Mouse (Mus musculus) cerebellum, adult 11-12 months (tissue): ENCODE measurements around the gene Ncs1.

Source experiments
- DNase-seq: peaks from one replicate; pipeline ENCODE4 v3.0.0; 2022

Ncs1 gene

GRCm38 (mm10) chr2:31246251-31246971, 788 bp downstream of the Ncs1 start:
- DNase-seq = peak; percentile 70

- peak; percentile 20 for DNase-seq
Observed at GRCm38 (mm10) chr2:31248856-31249255, 3.2 kb downstream of the Ncs1 start.

GRCm38 (mm10) chr2:31252167-31252566, 6.5 kb downstream of the Ncs1 start:
- DNase-seq = no peak

- peak; percentile 41 for DNase-seq
Observed at GRCm38 (mm10) chr2:31253463-31253862, 7.8 kb downstream of the Ncs1 start.

- DNase-seq = peak; percentile 51
Observed at GRCm38 (mm10) chr2:31254806-31255205, 9.2 kb downstream of the Ncs1 start.

- DNase-seq = peak; percentile 81
Observed at GRCm38 (mm10) chr2:31255952-31256938, 10.6 kb downstream of the Ncs1 start.

GRCm38 (mm10) chr2:31257096-31257495, 11.5 kb downstream of the Ncs1 start:
- peak; percentile 87 for DNase-seq

GRCm38 (mm10) chr2:31258609-31259366, 13.2 kb downstream of the Ncs1 start:
- DNase-seq = peak; percentile 92

GRCm38 (mm10) chr2:31259367-31259920, 13.8 kb downstream of the Ncs1 start:
- DNase-seq = peak; percentile 74

- no peak for DNase-seq
Observed at GRCm38 (mm10) chr2:31260549-31260948, 14.9 kb downstream of the Ncs1 start.

- peak; percentile 73 for DNase-seq
Observed at GRCm38 (mm10) chr2:31263039-31263461, 17.4 kb downstream of the Ncs1 start.

GRCm38 (mm10) chr2:31263746-31264378, 18.2 kb downstream of the Ncs1 start:
- peak; percentile 93 for DNase-seq

- DNase-seq = no peak
Observed at GRCm38 (mm10) chr2:31267447-31267846, 21.8 kb downstream of the Ncs1 start.

- DNase-seq = no peak
Observed at GRCm38 (mm10) chr2:31268631-31269030, 23.0 kb downstream of the Ncs1 start.

- DNase-seq = no peak
Observed at GRCm38 (mm10) chr2:31269188-31269587, 23.6 kb downstream of the Ncs1 start.

- DNase-seq = no peak
Observed at GRCm38 (mm10) chr2:31269847-31270246, 24.2 kb downstream of the Ncs1 start.

- no peak for DNase-seq
Observed at GRCm38 (mm10) chr2:31270470-31270869, 24.8 kb downstream of the Ncs1 start.

- no peak for DNase-seq
Observed at GRCm38 (mm10) chr2:31271071-31271470, 25.4 kb downstream of the Ncs1 start.

GRCm38 (mm10) chr2:31274993-31275392, 29.4 kb downstream of the Ncs1 start:
- no peak for DNase-seq

- peak; percentile 76 for DNase-seq
Observed at GRCm38 (mm10) chr2:31277810-31278209, 32.2 kb downstream of the Ncs1 start.

- DNase-seq = no peak
Observed at GRCm38 (mm10) chr2:31278483-31278882, 32.9 kb downstream of the Ncs1 start.

GRCm38 (mm10) chr2:31281138-31281537, 35.5 kb downstream of the Ncs1 start:
- DNase-seq = no peak
